Mouse (Mus musculus) gastrocnemius, postnatal 25 days (tissue): ENCODE results near the gene Meis1. TPM values are rescaled to one million over a fixed set of nuclear protein-coding genes. Genes with fewer than 3 reads are reported as not detected.

Source experiments
- DNase-seq: peaks from one replicate; pipeline ENCODE4 v3.0.0; 2022
- total RNA-seq, 2 experiments: library from RNA; stranded (reverse); gene quantifications; 1 replicate in 1 of 2; 2 replicates in 1 of 2; pipeline ENCODE4 v1.2.3; 2021

Meis1 gene
- total RNA-seq, 2 experiments from 2014 or later, result 2.7 to 4.0 TPM

DNA sequence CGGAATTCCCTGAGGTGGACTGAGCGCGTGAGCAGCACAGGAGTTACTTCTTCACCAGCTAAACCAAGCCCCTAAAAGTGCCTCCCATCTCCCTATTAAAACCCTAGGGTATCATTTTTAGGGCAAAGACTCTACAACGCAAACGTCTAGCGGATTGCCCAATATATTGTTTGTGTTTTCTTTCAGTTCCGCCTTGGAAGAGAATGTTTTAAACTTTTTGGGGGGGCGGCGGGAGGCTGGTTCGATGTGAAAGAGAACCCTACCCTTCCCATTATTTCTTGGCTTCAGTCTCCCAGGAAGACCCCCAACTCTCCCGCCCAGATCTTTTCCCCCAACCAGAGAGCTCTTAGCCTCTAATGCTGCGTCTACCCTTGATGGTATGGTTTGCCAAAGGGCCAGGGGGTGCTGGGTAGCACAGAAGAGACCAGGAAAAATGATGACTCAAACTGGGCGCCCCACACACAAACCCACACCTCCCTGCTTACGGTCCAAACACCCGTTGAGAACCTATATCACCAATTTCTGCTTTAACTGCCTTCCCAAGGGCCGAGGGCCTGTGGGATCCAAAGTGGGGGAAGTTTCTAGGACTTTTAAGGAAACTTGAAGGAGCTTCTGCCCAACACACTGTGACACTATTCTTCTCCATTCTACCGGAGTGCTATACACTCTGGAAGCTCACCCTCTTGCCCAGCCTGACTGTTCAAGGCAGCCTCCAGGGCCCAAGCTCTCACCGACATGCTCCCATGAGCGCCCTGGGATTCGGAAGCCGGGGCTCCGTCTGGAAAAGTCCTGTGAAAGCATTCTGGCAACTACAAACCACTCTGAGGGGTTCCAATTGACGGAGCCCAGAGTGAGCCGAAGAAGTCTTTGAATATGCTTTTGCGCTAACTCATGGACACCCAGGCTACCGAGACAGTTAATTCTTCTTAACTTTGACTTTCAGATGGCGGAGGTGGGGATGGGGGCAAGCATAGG is 142.6 kb downstream of the Meis1 start:
- DNase-seq, result no peak

DNA sequence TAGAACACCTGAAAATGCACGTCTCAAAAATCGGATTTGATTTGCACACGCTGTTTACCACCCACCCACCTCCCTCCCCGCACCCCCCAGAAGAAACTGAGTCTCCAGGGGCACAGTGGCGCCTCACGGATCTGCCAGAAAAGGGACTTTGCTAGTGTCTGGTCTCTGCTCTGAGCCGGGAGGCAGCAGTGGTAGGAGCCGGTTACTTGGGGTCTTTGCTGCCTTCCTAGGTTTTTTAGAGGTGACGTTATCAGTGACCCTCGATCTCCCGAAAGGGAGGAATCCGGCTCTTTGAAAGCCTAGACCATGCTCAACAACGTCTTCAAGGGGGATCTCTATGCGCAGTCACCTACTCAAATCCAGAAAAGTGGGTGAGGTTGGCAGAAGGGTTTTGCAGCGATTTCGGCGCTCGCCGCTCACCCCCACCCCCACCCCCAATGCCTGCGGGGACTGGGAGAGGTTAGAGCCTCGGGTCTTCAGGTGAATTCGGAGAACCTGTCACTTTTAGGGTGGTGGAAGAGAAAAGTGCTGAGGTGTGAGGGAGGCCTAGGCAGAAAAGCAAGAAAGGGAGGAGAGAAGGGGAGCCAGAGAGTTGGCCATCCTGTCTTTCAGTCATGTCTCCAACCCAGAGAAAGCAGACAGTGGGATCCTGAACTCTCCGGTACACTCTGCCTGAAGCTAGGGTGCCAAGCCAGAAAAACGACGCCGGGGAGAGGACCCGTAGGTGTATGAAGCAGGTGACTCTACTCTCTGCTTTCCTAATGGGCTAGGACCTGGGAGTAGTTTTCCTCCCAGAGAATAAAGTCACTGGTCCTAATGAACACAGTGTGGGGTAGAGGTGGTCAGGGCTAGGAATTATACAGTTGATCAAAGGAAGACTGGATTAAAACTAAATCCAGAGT is 143.5 kb downstream of the Meis1 start:
- no peak for DNase-seq

DNA sequence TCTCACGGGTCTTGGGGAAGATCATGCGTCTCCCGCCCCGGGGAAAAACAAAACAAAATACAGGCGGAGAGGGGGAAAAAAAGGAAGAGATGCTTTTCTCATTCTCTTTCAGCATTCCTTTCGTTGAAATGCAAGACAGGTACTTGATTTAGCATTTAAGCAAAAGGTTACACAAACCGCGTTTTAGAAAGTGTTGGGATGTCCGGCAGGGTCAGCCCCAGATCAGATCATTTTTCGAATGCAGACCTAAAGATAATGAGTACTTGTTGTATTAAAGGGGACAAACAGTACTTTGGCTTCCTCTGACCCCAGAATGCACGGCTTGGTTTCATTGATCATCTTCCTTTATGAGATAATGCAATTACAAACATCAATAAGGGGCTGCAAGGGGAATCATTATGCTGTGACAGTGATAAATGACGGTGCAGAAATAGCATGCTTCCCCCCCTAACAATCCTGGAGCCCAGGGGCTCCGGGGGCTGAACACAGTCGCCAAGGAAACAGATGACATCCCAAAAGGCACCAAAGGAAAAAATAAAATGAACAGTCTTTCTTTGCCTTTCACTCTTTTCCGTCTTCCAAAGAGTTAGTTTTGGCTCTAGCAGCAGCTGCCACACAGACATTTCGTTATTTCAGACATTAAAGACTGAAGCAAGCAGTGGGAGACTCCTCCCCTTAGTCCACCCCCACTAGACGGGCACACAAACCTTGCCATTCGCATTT is 144.3 kb downstream of the Meis1 start:
- no peak for DNase-seq

DNA sequence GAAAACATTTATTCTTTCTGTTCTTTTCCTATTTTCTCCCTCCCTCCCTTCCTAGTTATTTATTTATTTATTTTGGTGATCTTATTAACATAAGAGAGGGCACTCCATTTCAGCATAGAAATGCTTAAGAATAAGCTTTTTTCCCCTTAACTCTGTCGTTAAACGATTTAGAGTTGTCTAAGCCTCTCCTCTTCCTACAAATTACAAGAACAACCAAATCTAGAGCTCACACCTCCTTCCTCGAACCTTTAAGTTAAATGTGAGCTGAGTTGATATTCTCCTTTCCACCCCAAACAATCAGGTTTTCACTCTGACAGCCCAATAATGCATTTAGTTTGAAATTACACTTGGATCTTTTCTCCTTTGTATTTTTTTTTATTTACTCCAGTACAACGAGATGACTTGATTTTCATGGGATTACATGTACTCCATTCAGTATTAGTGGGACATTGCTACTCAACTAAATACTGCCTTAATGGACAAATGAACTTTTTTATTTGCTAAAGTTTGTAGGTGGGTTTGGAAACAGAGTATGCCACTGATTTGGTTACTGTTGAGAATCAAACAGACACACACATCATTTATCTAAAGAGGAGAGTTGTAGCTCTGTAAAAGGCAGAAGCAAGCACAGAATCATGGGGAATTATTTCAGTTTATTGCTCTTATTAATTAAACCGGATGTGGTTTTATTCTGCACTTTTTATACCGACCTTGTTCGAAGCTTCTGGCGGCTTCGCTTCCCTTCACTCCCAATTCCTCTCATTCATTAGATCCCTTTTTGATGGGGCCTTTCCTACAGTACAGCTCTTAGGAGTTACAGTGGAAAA is 145.1 kb downstream of the Meis1 start:
- DNase-seq, result no peak

DNA sequence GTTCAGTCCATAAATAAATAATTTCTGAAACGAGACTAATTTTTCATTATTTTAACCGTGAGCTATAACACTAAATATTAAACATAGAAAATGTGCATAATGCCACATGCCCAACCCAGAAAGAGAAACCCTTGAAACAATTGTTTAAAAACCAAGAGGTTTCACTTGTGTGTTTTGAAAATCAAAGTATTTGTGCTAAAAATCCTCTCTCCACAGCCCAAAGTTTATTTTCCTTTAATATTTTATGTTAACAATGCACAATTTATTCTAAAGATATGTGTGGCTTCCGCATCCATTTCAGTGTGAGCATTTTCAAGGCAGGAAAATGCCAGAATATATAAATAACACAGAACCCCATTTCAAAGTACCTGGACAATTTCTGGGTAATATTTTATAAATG is 146.0 kb downstream of the Meis1 start:
- DNase-seq, result no peak

DNA sequence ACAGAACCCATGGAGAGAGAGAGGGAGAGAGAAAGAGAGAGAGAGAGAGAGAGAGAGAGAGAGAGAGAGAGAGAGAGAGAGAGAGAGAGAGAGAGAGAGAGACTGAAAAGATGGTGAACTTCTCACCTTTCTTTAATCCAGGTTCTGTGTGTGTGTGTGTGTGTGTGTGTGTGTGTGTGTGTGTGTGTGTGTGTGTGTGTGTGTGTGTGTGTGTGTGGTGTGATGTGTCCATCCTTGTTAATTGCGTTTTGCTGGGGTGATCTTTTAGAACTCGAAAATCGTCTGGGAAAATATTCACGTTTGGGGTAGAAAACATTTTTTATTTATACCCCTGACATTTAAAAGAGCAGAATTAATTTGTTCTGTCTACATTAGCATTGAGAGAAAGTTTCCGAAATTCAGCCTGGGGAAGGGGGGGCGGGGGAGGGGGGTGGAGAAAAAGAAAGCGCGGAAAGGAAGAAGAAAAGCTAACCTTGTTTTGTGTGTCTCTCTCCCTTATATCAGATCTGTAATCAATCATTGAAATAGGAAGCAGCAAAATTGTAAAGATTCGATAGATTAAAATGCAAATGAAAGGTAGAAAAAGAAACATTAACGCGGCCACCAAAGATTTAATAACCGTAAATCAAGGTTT is 146.6 kb downstream of the Meis1 start:
- no peak for DNase-seq

DNA sequence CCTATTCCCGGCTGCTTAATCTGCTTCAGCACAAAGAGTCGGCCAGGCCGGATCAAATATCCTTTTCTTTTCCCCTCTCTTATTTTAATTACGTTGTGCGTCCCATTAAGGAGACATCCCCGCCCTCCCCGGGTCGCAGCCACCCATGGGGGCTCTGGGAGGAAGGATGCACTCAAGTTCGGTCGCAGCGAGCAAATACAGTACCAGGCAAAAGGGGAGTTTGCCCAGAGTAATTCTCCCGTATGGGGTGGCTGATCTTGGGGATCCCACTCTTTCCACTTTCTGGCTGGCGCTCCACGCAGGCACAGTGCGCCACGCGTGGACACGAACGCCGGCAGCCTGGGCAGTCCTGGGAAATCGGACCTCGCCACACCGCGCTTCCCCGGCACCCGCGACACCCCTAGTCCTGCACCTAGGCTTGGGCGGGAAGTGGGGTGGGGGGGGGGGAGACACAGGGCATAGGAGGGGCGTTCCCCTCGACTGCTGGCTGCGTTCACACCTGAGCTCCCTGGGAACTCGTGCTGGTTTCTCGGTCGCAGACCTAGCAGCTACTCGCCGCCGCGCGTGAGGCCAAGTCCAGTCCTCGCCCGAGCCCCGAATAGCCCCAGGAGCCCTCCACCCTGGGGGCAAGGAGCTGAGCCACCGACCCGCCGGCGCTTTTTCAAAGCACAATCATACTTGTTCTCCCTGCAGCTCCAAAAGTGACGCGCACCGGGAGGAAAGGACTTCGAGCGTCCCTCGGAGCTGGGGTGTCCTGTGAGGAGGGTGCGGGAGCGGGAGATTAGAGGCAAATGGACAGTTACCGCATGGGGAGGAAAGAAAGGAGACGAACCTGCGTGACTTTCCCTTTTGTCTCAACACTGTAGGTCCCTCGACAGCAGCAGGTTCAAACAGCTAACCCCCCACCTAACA is 147.4 kb downstream of the Meis1 start:
- no peak for DNase-seq

DNA sequence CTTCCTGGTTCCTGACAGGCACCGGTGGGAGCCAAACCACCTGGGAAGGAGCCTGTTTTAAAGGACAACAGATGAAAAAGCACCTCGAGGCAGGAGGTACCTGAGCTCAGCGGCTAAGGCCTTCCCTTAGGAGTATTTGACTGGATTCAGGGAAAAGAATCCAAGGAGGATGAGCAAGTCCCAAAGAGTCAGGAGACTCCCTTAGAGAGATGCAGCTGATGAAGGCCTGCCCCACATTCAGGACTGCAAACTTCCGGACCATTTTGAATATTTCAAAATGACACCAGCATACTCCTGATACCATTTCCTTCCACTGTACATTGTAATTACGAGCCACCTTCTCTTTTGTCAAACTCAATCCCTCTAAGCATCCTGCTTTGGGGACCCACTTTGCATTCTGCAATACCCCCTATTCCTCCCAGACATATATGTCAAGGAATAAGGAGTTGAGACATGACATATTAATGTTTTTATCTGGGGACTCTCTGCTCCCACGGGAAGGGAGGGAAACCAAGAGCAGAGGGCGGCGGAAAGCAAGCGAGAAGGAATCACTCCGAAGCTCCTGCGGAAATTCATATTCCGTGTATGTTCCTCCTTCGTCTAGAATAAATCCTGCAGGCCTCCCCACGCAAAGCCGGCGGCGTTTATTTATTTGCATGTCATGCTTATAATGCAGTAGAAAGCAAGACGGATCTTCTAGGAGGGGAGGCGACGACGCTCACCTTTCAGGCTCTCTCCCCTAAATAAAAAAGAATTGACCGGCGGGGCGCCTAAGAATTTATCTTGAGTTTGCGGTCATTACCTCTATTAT is 148.5 kb downstream of the Meis1 start:
- DNase-seq, result no peak

DNA sequence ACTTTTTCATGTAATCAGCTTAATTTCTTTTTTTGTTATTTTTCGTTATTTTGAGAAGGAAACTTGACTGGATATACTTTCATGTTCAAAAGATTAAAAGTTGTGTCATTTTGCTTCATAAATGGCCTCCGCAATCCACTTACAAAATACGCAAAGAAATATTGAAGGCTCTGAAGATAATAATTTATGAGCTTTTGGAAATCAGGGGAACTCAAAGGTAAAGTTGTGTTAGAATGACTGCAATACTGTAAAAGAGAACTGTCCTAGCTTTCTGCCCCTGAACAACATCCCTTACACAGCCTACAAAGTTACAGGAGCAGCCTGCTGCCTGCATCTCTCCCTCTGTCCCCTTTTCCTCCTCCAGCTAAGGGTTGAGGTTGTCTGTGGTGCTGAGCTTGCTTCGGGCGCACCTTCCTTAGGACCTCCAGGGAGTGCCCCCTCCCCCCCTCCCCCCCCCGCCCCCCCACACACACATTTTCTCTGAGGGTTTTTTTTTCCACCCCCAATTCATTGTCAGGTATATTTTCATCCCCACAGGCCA is 149.3 kb downstream of the Meis1 start:
- no peak for DNase-seq

DNA sequence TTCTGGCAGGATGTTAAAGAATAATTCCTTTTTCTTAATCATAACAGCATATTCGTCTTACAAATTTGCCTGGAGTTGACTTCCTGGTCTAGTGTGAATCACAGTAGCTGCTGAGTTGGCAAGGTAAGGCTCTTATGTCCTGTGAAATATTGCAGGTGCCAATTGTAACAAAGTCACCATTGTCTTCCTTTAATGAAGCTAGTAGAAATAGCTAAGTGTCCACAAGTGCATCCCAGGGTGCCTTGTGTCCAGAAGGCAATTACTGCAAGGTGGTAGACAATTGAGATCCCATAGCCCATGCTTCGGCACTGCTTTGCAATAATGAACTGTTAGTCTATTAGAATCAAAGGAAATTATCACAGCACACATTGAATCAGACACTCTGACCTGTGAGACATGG is 151.1 kb downstream of the Meis1 start:
- no peak for DNase-seq

DNA sequence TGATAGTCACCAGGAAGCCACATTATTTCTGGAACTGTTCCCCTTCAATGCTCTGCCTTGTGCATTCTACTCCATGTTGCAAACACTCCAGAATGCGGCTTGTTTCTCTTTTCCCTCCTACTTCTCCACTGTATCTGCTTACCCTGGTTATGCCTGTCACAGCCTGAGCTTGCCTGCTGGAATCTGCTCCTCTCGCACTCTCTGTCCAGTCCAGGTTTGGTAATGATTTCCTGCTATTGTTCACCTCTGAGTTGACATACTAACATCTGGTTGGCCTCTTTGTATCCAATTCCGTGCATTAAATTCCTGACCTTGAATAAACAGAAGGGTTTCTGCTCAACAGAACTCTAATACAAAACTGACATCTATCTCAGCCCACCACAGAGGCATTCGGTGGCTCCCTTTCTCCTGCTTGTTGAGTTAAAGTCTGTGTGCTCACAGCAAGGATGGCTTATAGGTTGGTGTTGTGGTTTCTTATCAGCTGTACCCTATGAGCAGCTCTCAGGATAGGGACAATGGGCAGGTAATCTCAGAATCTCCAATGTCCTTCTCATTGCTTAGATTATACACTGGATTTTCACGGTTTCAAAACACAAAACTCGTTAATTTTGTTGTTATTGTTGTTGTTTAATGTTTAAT is 152.5 kb downstream of the Meis1 start:
- DNase-seq, result no peak

DNA sequence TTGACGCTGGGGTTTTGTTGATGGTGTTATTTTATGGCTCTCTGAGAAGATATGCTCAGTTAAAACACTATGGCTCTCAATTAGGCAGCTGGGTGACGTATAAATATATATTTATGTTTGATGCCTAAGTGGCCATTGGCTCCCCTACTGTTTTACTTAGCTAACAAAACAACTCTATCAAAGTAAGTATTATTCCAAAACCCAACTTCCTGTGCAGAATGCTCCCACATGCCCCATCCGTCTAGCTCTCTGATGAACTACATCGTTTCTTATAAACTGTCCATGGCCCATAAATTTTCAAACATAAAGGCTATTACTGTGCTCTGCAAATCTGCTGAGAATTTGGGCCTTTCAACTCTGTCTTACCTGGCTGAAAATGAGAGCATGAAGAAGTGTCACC is 168.0 kb downstream of the Meis1 start:
- DNase-seq, result no peak

DNA sequence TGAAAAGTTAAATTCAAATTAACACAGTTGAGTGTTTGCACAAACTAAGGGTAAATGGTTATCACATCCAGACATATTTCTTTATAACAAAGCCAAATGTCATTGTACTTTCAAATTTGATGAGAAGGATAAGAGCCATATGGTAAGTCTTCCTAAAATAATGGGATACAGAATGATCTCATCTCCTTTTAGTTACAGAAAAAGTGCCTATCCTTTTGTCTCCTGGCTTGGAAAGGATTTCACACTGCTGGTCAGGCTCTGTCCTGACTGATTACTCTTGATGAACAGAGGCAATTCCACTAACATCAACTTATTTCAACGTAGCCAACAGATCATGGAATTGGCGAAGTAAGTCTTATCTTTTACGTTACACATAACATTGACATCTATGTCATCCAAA is 171.1 kb downstream of the Meis1 start:
- DNase-seq, result no peak

DNA sequence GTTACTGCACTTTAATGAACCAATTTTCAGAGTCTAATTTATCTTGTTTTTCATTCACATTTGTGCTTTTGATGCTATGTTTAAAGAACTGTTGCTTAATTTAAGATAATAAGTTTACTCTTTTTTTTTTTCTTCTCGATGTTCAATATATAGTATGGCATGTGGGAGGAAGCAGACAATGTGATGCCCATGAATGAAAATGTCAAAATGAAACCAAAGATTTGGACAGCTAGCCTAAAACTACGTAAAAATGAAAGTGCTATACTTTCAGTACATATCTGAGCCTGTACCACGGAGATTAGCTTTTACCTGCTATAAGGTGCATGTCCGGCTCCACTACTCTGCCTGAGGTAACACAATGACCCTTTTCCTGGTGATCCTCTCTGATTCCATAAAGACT is 172.3 kb downstream of the Meis1 start:
- DNase-seq, result no peak

DNA sequence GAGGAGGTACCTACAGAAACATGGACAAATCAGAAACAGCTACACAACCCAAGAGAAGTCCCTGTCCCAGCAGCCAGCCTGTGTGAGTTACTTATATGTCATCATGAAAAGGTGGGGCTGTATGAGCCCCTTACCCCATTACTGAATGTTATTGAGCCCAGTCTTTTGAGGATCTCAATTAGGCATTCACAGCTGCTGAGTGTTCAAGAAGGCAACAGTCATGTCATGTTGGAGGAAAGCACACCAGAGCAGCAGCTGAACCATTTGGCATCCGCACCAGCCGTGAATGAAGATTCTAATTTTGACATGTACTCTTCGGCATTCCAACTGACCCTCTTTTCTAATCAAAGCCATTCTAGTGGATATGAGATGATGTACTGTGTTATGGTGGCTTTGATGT is 172.9 kb downstream of the Meis1 start:
- no peak for DNase-seq

DNA sequence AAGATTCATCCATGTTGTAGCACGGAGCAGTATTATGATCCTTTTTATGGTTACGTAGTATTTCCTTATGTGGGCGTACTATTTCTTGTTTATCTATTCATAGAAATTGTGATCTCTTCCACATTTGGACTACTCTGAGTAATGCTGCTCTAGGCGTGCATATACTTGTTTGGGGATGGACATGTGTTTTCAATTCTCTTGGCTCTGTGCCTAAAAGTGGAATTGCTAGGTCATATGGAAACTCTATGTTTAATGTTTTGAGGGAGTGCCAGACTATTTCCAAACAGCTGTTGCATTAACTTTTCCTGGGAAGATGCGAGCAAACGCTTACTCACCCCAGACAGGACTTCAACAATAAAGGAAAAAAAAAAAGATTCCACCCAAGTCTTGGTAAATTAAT is 173.3 kb downstream of the Meis1 start:
- no peak for DNase-seq

DNA sequence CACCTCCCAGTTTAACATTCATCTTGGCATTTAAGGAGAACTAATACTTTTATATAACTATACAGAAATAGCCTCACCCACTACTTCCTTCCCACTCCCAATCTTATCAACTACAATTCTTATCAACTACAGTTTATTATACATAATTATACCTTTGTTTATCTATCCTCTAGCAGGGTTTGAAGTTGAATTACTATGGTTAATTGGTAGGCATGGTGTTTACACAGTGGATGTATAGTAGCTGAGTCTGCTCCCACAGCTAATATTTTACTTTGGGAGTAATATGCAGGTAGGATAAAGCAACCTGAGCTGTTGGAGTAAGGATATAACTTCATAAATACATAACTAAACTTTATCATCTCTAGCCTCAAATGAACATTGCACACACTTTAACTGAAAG is 188.7 kb downstream of the Meis1 start:
- no peak for DNase-seq
